Mouse (Mus musculus) G1E (cell line): ENCODE data around the gene Nme7. TPM values are rescaled to one million over a fixed set of nuclear protein-coding genes. Genes with fewer than 3 reads are reported as not detected.

ENCODE experiments used
- ATAC-seq: 2 replicates; pipeline ENCODE4 v1.8.0; 2016; ENCODE audit warnings: mild to moderate bottlenecking; ENCODE audit not compliant: insufficient number of reproducible peaks, poor library complexity, low FRiP score, severe bottlenecking; ENCODE audit errors: extremely low read depth
- DNase-seq: peaks from one replicate; pipeline ENCODE4 v3.0.0; 2012; ENCODE audit warnings: low spot score
- H3K27me3 ChIP-seq: 2 replicates; pipeline ENCODE4 v1.6.1; 2012; ENCODE audit warnings: mild to moderate bottlenecking, low read length, inconsistent platforms; ENCODE audit not compliant: insufficient read depth
- H3K36me3 ChIP-seq: replicated peaks from 2 replicates; pipeline ENCODE3; 2012; ENCODE audit warnings: mild to moderate bottlenecking, inconsistent platforms
- H3K4me1 ChIP-seq: 2 replicates; pipeline ENCODE4 v1.6.1; 2012; ENCODE audit warnings: low read depth, low read length, inconsistent platforms, mixed read lengths; ENCODE audit not compliant: insufficient read depth
- H3K4me3 ChIP-seq: 2 replicates; pipeline ENCODE4 v1.5.1; 2012; ENCODE audit warnings: low read depth, mild to moderate bottlenecking, inconsistent platforms, low read length, moderate library complexity, mixed read lengths
- H3K9me3 ChIP-seq: replicated peaks from 2 replicates; pipeline ENCODE4 v1.6.1; 2012; ENCODE audit warnings: inconsistent platforms
- CTCF ChIP-seq: IDR thresholded peaks from 2 replicates; pipeline ENCODE4 v1.5.1; 2012; ENCODE audit warnings: low read depth, low read length, inconsistent platforms, mixed read lengths
- GATA1 ChIP-seq: IDR thresholded peaks from 2 replicates; pipeline ENCODE4 v1.6.1; 2012; ENCODE audit warnings: borderline replicate concordance, low read length, inconsistent platforms, mixed read lengths
- GATA2 ChIP-seq: IDR thresholded peaks from 2 replicates; pipeline ENCODE4 v1.6.1; 2012; ENCODE audit warnings: low read depth, low read length, inconsistent platforms, borderline replicate concordance
- POLR2AphosphoS5 ChIP-seq: IDR thresholded peaks from 2 replicates; pipeline ENCODE4 v1.6.1; 2012; ENCODE audit warnings: low read depth, low read length, inconsistent platforms; ENCODE audit not compliant: insufficient replicate concordance
- TAL1 ChIP-seq: conservative IDR thresholded peaks from 2 replicates; pipeline ENCODE4 v1.6.1; 2012; ENCODE audit warnings: low read depth, low read length, inconsistent platforms, mixed read lengths
- polyA plus RNA-seq: library from polyadenylated mRNA; stranded (reverse); fragments of >175 nt; gene quantifications from 2 replicates; pipeline ENCODE4 v1.2.3, GENCODE M21; 2012
- total RNA-seq, 2 experiments: library from RNA; stranded (forward) in 1 of 2; stranded (reverse) in 1 of 2; fragments of 200-1000 nt in 1 of 2; fragments of >200 nt in 1 of 2; fragmentation: Nextera tagmentation in 1 of 2; gene quantifications; 2 replicates each; pipeline ENCODE4 v1.2.3; 2014 to 2017

Nme7 gene
- total and polyA plus RNA-seq, 3 experiments: 2.1 to 80.5 (median 20.4) TPM

DNA sequence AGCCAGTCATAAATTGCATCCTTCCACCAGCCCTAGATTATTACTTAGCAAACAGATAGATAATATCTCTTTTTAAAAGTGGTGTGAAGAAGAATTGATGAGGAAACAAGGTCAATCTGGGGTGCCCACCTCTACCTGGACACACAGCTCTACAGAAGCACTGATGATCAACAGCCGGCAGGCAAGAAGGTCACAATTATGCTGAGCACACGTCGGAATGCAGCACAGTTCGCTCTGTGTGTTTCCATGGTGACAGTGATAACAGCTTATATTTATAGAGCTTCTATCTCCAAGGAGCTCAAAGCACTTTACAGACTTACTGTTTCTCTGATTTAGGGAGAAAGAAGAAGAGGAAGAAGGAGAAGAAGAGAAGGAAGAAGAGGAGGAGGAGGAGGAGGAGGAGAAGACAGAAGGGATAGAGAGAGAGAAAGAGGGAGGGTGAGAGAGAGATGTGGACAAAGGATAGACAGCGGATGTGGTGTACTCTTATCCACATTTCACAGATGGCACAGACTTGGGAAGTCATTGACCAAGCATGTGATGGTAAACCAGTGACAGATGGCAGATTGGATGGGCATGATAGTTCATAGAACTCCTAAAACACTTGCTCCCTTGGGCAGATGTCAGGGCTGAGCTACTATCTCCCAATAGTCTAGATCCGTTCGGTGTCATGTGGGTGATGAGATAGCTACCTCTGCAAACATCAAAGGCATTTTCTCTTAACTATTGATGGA is 171.0 kb downstream of the Nme7 start:
- DNase-seq (no peak), ATAC-seq (no peak)
- H3K36me3 ChIP-seq: no peaks in the 10 kb centered on the region
- H3K4me1 ChIP-seq: no peaks in the 10 kb centered on the region
- H3K27me3 ChIP-seq: no peaks in the 10 kb centered on the region
- TF ChIP-seq GATA2 (no peak), POLR2AphosphoS5 (no peak), CTCF (no peak), TAL1 (no peak), GATA1 (no peak)
- no peaks in the 10 kb centered on the region for H3K9me3 ChIP-seq
- H3K4me3 ChIP-seq: no peak overlapping the region

DNA sequence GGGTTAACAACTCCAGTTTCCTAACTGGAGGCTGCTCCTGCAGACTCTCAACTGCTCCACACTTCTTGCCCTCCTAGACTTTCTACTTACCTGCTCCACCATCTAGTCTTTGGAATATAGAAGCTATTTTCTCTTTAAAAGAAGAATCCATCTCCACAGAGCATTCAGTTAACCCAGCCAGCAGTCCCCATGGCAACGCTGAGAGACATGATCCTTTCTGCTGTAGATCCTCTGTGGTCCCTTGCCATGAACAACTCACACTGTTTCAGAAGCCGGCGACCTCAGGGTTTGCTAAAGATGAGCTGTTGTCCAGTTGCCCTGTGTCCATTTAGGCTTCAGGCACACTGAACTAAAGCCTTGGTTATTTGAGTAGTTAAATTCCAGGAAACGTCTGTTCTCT is 172.0 kb downstream of the Nme7 start:
- no peaks in the 10 kb centered on the region for H3K4me1 ChIP-seq
- no peak overlapping the region for H3K4me3 ChIP-seq
- H3K27me3 ChIP-seq: no peaks in the 10 kb centered on the region
- no peaks in the 10 kb centered on the region for H3K9me3 ChIP-seq
- no peak for ATAC-seq
- no peaks in the 10 kb centered on the region for H3K36me3 ChIP-seq
- no peak for TF ChIP-seq GATA1
- TF ChIP-seq TAL1: no peak
- TF ChIP-seq CTCF: no peak
- TF ChIP-seq GATA2: no peak
- TF ChIP-seq POLR2AphosphoS5: no peak
- no peak for DNase-seq

DNA sequence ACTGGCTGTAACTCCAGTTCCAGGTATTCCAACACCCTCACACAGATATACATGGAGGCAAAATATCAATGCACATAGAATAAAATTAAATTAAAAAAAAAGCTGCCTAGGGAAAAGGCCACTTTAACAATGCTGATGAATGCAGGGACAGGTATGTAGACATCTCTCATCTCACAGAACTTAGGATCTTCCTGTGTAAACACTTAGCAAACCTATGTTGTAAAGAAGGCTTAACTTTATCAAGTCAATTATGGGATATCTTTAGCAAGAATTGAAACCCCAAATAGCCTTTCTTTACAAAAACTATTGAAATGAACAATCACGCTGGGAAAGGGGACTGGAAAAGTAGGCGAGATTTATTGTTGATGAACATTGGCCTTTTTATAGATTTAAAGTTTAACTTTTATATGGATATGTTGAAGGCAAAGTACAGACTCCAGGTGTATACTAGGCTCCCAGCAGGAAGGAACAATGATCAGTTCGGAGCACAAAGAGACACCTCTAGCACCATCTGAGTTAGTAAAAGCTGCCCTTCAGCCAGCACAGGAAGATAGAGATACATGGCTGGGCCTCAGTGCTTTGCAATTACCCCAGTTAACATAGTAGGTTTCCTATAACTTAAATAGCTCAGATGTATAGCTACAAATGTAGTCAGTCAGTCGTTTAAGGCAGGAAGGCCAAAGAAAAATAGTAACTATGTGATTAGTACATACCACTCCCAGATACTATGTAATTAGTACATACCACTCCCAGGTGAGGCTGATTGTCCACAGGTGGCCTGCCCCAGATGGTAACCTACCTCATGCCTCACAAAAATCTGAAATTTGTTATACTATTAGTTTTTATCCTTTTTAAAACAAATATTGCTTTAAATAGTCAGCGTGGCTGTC is 177.1 kb downstream of the Nme7 start:
- TF ChIP-seq GATA1: no peak
- DNase-seq: no peak
- H3K36me3 ChIP-seq: no peaks in the 10 kb centered on the region
- no peaks in the 10 kb centered on the region for H3K27me3 ChIP-seq
- no peak for ATAC-seq
- H3K9me3 ChIP-seq: no peaks in the 10 kb centered on the region
- no peak overlapping the region for H3K4me3 ChIP-seq
- H3K4me1 ChIP-seq: no peaks in the 10 kb centered on the region

- DNase-seq: no peak
- Histone ChIP-seq H3K9me3 (no peaks in the 10 kb centered on the region), H3K36me3 (no peaks in the 10 kb centered on the region), H3K4me1 (no peaks in the 10 kb centered on the region), H3K4me3 (no peak overlapping the region), H3K27me3 (no peaks in the 10 kb centered on the region)
- no peak for ATAC-seq
- TF ChIP-seq GATA1: no peak
- TF ChIP-seq CTCF: no peak
- no peak for TF ChIP-seq TAL1
- TF ChIP-seq POLR2AphosphoS5: no peak
- TF ChIP-seq GATA2: no peak
Observed at GRCm38 (mm10) chr1:164481645-164482354, 177.9 kb downstream of the Nme7 start.

DNA sequence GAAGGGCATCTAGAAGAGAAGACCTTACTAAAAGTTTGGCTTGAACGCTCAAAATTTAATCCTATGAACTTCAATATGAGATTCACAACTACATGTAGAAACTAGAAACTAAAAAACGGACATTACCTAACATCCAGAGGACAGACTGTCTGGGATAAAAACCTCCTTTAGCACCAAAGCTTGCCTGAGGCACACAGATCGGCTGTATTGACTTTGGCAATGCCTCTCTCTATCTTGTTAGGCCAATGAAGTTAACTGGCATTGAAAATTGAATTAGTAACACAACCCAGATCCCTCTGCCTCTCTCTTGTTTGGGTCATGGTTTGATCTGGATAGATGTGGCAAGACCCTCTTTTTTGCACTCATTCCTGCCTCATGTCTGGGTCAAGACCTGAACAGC is 178.9 kb downstream of the Nme7 start:
- no peaks in the 10 kb centered on the region for H3K9me3 ChIP-seq
- no peaks in the 10 kb centered on the region for H3K36me3 ChIP-seq
- ATAC-seq (no peak), DNase-seq (no peak)
- no peak overlapping the region for H3K4me3 ChIP-seq
- no peaks in the 10 kb centered on the region for H3K4me1 ChIP-seq
- TF ChIP-seq POLR2AphosphoS5 (no peak), TAL1 (no peak), GATA1 (no peak), GATA2 (no peak), CTCF (no peak)
- H3K27me3 ChIP-seq: no peaks in the 10 kb centered on the region

DNA sequence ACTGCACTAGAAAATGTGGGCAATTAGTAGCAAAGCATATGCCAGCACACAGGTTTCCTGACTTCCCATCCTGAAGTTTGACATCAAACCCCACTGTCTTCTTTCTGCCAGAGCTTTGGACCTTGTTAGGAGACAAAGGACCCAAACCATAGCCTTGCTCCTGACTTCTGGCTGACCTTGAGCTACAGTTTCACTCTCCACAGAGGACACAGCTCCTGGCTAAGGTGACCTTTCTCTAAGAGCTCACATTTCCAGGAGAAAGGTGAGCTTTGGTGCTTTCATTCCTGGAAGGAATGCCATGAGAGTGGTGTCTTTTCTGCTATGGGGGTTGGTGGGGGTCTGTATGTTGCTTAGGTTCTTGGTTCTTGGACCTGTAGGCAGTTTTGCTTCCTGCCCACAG is 179.8 kb downstream of the Nme7 start:
- Histone ChIP-seq H3K36me3 (no peaks in the 10 kb centered on the region), H3K27me3 (no peaks in the 10 kb centered on the region), H3K4me3 (no peak overlapping the region), H3K4me1 (no peaks in the 10 kb centered on the region), H3K9me3 (no peaks in the 10 kb centered on the region)
- no peak for ATAC-seq
- no peak for TF ChIP-seq TAL1
- TF ChIP-seq GATA1: no peak
- no peak for TF ChIP-seq CTCF
- no peak for TF ChIP-seq GATA2
- TF ChIP-seq POLR2AphosphoS5: no peak
- no peak for DNase-seq

Other genes starting within 250 kb of the Nme7 start
- gene Sell, start 242.1 kb upstream of the Nme7 start, total RNA-seq (2014; fragmentation: Nextera tagmentation): not detected in 2 replicates
- gene Sell, start 242.1 kb upstream of the Nme7 start, total RNA-seq (2017): 0.06 and 0.38 TPM in 2 replicates
- not detected in 2 replicates for gene Sell, start 242.1 kb upstream of the Nme7 start, polyA plus RNA-seq
- gene Selp, start 188.9 kb upstream of the Nme7 start, total RNA-seq (2014; fragmentation: Nextera tagmentation): not detected in 2 replicates
- 0.22 and 0.70 TPM in 2 replicates for gene Selp, start 188.9 kb upstream of the Nme7 start, total RNA-seq (2017)
- not detected in 2 replicates for gene Selp, start 188.9 kb upstream of the Nme7 start, polyA plus RNA-seq
- not detected in 2 replicates for gene F5, start 152.3 kb upstream of the Nme7 start, total RNA-seq (2014; fragmentation: Nextera tagmentation)
- gene F5, start 152.3 kb upstream of the Nme7 start, total RNA-seq (2017): under 0.01 and 0.05 TPM in 2 replicates
- gene F5, start 152.3 kb upstream of the Nme7 start, polyA plus RNA-seq: 0.01 TPM in 2 replicates
- gene Slc19a2, start 55.1 kb upstream of the Nme7 start, total RNA-seq (2014; fragmentation: Nextera tagmentation): 33.7 and 37.8 TPM in 2 replicates
- gene Slc19a2, start 55.1 kb upstream of the Nme7 start, total RNA-seq (2017): 10.2 and 13.2 TPM in 2 replicates
- gene Slc19a2, start 55.1 kb upstream of the Nme7 start, polyA plus RNA-seq: 22.4 and 26.8 TPM in 2 replicates
- 17.4 and 17.6 TPM in 2 replicates for gene Ccdc181, start 28.5 kb upstream of the Nme7 start, total RNA-seq (2014; fragmentation: Nextera tagmentation)
- gene Ccdc181, start 28.5 kb upstream of the Nme7 start, total RNA-seq (2017): 18.2 and 24.9 TPM in 2 replicates
- gene Ccdc181, start 28.5 kb upstream of the Nme7 start, polyA plus RNA-seq: 1.9 and 2.9 TPM in 2 replicates
- 25.7 and 30.6 TPM in 2 replicates for gene Blzf1, start 3.4 kb downstream of the Nme7 start, total RNA-seq (2014; fragmentation: Nextera tagmentation)
- 25.9 and 33.4 TPM in 2 replicates for gene Blzf1, start 3.4 kb downstream of the Nme7 start, total RNA-seq (2017)
- 1.8 and 2.2 TPM in 2 replicates for gene Blzf1, start 3.4 kb downstream of the Nme7 start, polyA plus RNA-seq
- gene Atp1b1, start 154.2 kb downstream of the Nme7 start, total RNA-seq (2014; fragmentation: Nextera tagmentation): not detected in 2 replicates
- gene Atp1b1, start 154.2 kb downstream of the Nme7 start, total RNA-seq (2017): 0.06 and 0.76 TPM in 2 replicates
- gene Atp1b1, start 154.2 kb downstream of the Nme7 start, polyA plus RNA-seq: not detected in 2 replicates